Mouse (Mus musculus) forelimb bud, embryonic 11.5 days (tissue): ENCODE results near the gene Fut9.

Experiments
- DNase-seq: peaks from one replicate; pipeline ENCODE4 v3.0.0-alpha.2; 2012; ENCODE audit warnings: low read depth, low spot score

Gene Fut9

GRCm38 (mm10) chr4:25647593-25647992, 152.5 kb downstream of the Fut9 start:
- no peak for DNase-seq

- DNase-seq = no peak
Measured at GRCm38 (mm10) chr4:25645580-25645979, 154.5 kb downstream of the Fut9 start.

DNA sequence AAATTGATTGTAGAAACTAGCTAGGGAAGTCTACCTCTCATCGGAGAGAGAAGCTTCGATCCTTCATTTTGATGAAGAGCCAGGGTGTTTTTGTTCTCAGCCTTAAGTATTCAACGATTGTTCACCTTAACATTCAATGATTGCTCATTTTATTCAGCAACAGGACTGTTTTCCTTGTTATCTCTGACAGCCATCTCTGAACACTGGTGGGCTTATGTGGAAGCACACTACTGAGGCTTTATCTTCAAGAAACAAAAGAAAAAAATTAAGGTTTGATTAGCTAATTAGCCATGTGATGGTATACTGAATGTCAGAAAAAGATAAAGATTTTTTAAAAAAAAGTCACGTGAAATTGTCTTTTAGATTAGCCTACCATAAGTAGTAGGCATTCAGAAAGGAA, 158.1 kb downstream of the Fut9 start:
- no peak for DNase-seq

GRCm38 (mm10) chr4:25633262-25633661, 166.8 kb downstream of the Fut9 start:
- DNase-seq = no peak

DNA sequence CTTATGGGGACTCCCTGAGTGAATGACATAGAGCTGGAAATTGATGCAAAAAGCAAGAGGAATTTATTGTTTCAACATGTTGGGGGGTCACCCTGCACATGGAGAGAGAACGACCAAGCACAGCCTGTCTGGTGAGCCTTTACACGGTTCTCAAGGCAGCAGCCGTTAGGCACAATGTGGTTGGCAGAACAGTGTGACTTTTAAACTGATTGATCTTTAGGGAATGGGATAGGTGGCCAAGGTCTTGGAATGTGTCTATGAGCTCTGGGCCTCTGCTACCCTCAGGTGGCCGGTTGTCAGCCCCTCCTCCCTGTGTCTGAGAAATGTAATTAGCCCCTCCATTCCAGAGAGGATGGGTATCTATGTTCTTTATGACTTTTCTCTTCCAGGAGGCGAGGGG, 171.9 kb downstream of the Fut9 start:
- DNase-seq = no peak

DNA sequence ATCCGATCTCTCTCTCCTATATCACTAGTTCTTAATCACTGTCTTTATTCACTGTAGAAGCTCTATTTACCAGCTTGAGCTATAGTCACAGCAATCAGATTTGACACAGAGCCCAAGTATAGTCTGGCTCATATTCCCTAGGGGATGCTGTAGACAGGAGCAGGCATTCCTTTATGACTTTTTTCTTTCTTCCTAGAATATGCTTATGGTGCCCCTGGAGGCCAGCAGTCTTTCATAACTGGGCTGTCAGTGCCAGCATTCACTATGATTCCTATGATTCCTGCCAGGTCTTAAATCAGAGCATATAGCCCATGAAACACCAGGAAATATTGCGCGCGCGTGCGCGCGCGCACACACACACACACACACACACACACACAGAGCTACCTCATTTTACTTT, 172.6 kb downstream of the Fut9 start:
- DNase-seq = no peak

DNA sequence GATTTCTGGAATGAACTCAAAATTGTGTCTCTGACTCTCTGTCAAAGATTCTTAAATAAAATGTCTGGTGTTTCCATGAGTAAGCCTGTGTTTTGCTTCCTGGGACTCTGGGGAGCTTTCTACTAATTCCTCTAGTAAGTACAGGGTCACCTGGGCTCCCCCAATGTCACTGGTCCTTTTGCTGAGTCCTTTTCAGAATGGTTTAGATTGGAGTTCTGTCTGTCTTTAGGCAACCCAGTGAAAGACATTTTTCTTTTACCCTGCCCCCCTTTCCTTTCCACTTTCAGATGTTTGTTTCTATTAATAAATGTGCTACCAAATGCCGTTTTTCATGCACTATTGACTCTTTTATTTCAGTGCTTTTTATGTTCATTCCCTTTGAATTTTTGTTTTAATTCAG, 173.0 kb downstream of the Fut9 start:
- DNase-seq = no peak

- no peak for DNase-seq
Measured at GRCm38 (mm10) chr4:25623176-25623575, 176.9 kb downstream of the Fut9 start.

- no peak for DNase-seq
Measured at GRCm38 (mm10) chr4:25617301-25617700, 182.7 kb downstream of the Fut9 start.

DNA sequence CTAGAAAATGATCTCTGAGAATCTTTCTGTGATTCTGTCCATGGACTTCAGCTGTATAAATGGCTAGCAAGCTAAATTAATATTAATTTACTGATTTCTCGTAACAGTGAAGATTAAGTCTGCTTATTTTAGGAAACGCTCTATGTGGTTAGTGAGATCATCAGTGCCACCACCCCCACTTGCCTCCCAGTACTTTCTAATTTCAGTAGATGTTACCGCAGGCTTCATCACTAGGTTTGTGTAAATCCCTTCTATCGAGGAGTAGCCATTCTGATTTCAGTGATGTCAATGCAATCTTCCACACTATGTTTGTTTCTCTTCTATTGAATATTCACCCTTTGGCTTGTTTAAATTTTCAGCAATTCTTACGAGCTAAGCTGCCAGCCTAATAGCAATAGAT, 186.6 kb downstream of the Fut9 start:
- DNase-seq = no peak

- no peak for DNase-seq
Measured at GRCm38 (mm10) chr4:25610481-25610880, 189.6 kb downstream of the Fut9 start.

GRCm38 (mm10) chr4:25593218-25593617, 206.8 kb downstream of the Fut9 start:
- DNase-seq = no peak
